22 mouse cellular contexts compared by ENCODE assay signal in genomic region chr5:125352781-125353294, GRCm38 (mm10). TPM values are rescaled to one million over a fixed set of nuclear protein-coding genes. Genes with fewer than 3 reads are reported as not detected.
DNase-seq lines count a peak whose midpoint lies in the region; ATAC-seq and TF ChIP-seq lines count a peak whose summit lies in the region.
"Had no signal": no experiment of that assay in that cellular context is flagged by ENCODE, and none has a peak within 500 bp of the region (broad histone marks: within the 10 kb centered on the region; RNA-seq: fewer than 3 reads in every experiment).

No protein-coding gene starts in this region.

- peaks cover 2% of the 10 kb centered on the region for H3K4me1 ChIP-seq in heart, adult 2 months (ENCODE audit: control insufficient read depth, insufficient read depth, low read length)
- peaks cover 0 to 6% of the 10 kb centered on the region in 2 experiments; a peak in 1 of 4 replicates for H3K4me1 ChIP-seq in liver, embryonic 14.5 days (replicated peaks; ENCODE audit: control insufficient read depth in 2 of 2, insufficient read depth in 2 of 2, low read length in 1 of 2)
- H3K4me1 ChIP-seq in CH12.LX (ENCODE audit: control insufficient read depth in 1 of 2, insufficient read depth in 2 of 2) = peaks cover 7 to 60% of the 10 kb centered on the region in 2 experiments

- DNase-seq in heart, adult 2 months = no peak
- DNase-seq in heart, postnatal 4 days = no peak
- no peak for DNase-seq in liver, embryonic 14.5 days (ENCODE audit: low read depth in 3 of 3, low spot score in 3 of 3)
- DNase-seq in liver = no peak
- no peak for DNase-seq in CH12.LX (ENCODE audit: extremely low read depth)
- no peak for DNase-seq in brain, embryonic 14.5 days (ENCODE audit: low read depth)
- no peak for DNase-seq in heart, adult 9 months (ENCODE audit: low spot score in 2 of 2)
- DNase-seq: adrenal gland, postnatal 10 days; cerebellum, adult 8-10 months; heart, adult 11 months; heart, postnatal 36 days; kidney, adult 9 months; kidney, postnatal 4 days; lung, adult 18-20 months; thymus, postnatal 25 days had no signal

- no peak overlapping the region for H3K4me3 ChIP-seq in heart, adult 2 months
- H3K4me3 ChIP-seq in liver, embryonic 14.5 days (ENCODE audit: insufficient read depth in 1 of 2, low read depth in 2 of 2, low read length in 2 of 2) = no peak overlapping the region
- H3K4me3 ChIP-seq in CH12.LX (replicated peaks in 1 of 3; ENCODE audit: low read depth in 2 of 3, low read length in 2 of 3, poor library complexity in 1 of 3) = no peak overlapping the region
- H3K4me3 ChIP-seq: forebrain, embryonic 10.5 days; limb, embryonic 12.5 days; midbrain, embryonic 10.5 days had no signal

- H3K9ac ChIP-seq in heart, adult 2 months (ENCODE audit: low read depth, low read length) = no peak overlapping the region
- no peak overlapping the region for H3K9ac ChIP-seq in liver, embryonic 14.5 days (replicated peaks)
- H3K9ac ChIP-seq in CH12.LX (ENCODE audit: insufficient read depth, low read depth) = no peak overlapping the region
- H3K9ac ChIP-seq: limb, embryonic 12.5 days had no signal

- no peaks in the 10 kb centered on the region for H3K36me3 ChIP-seq in heart, adult 2 months (ENCODE audit: control insufficient read depth, insufficient read depth, low read length)
- H3K36me3 ChIP-seq in liver, embryonic 14.5 days (replicated peaks; ENCODE audit: control insufficient read depth, insufficient read depth, low read depth) = no peaks in the 10 kb centered on the region
- H3K36me3 ChIP-seq in CH12.LX (replicated peaks in 1 of 2; ENCODE audit: control insufficient read depth in 1 of 2, insufficient read depth in 1 of 2, low read length in 1 of 2) = no peaks in the 10 kb centered on the region
- H3K36me3 ChIP-seq: forebrain, embryonic 10.5 days; limb, embryonic 12.5 days; midbrain, embryonic 10.5 days had no signal

- no peak for TF ChIP-seq RAD21 in CH12.LX (IDR thresholded peaks at IDR 0.05; ENCODE audit: low read depth, low read length)

- dilution Hi-C loops in CH12.LX (cut with MboI; ENCODE audit: extremely low pct_ligation_motif_present, extremely low pct_unique_long_range_greater_than_20kb, low sequenced_read_pairs) = no loop called here

- TF ChIP-seq POLR2A in heart, adult 2 months (IDR thresholded peaks at IDR 0.05; ENCODE audit: insufficient read depth, low read depth, low read length) = no peak
- no peak for TF ChIP-seq POLR2A in CH12.LX (IDR thresholded peaks at IDR 0.05; ENCODE audit: low read depth, low read length)
- TF ChIP-seq POLR2A in brain, embryonic 14.5 days (IDR thresholded peaks at IDR 0.05; ENCODE audit: borderline replicate concordance, extremely low read depth, insufficient read depth, insufficient read length, poor library complexity, severe bottlenecking) = no peak

- no peaks in the 10 kb centered on the region for H3K79me2 ChIP-seq in heart, adult 2 months (replicated peaks; ENCODE audit: control insufficient read depth, insufficient read depth, low read length)
- H3K79me2 ChIP-seq in CH12.LX (replicated peaks; ENCODE audit: control insufficient read depth, extremely low read depth, insufficient read depth, poor library complexity, severe bottlenecking) = no peaks in the 10 kb centered on the region

- in situ Hi-C loops in CH12.LX (cut with MboI; ENCODE audit: low pct_ligation_motif_present, low pct_unique_long_range_greater_than_20kb, low sequenced_read_pairs) = no loop called here

- no peaks in the 10 kb centered on the region for H3K27me3 ChIP-seq in heart, adult 2 months (ENCODE audit: control insufficient read depth, insufficient read depth, low read length)
- H3K27me3 ChIP-seq in liver, embryonic 14.5 days (ENCODE audit: control insufficient read depth, insufficient read depth, low read length) = no peaks in the 10 kb centered on the region
- no peaks in the 10 kb centered on the region for H3K27me3 ChIP-seq in CH12.LX (replicated peaks)
- H3K27me3 ChIP-seq: limb, embryonic 12.5 days had no signal

- H3K27ac ChIP-seq in heart, adult 2 months = no peak overlapping the region
- no peak overlapping the region for H3K27ac ChIP-seq in liver, embryonic 14.5 days
- no peak overlapping the region for H3K27ac ChIP-seq in CH12.LX (ENCODE audit: insufficient read depth, low read depth)
- H3K27ac ChIP-seq: forebrain, embryonic 10.5 days; limb, embryonic 12.5 days; midbrain, embryonic 10.5 days had no signal

- intact Hi-C loops in heart, adult 2 months (cut with DNase I) = no loop called here

- WGBS in heart, adult 2 months = 97% methylated on average over 5 of the region's 5 CpGs
- WGBS in liver, embryonic 14.5 days (ENCODE audit: insufficient replicate concordance) = 72% methylated on average over 5 of the region's 5 CpGs

- H3K9me3 ChIP-seq in liver, embryonic 14.5 days (ENCODE audit: control insufficient read depth, low read length) = no peaks in the 10 kb centered on the region
- peaks cover 10% of the 10 kb centered on the region for H3K9me3 ChIP-seq in CH12.LX (replicated peaks; ENCODE audit: low read length)
- H3K9me3 ChIP-seq: midbrain, embryonic 10.5 days had no signal

- peak; percentile 13; the same call in 1 of the 2 replicates for TF ChIP-seq CTCF in heart, adult 2 months (IDR thresholded peaks at IDR 0.05)
- peak; percentile 62 for TF ChIP-seq CTCF in liver, embryonic 14.5 days (IDR thresholded peaks at IDR 0.05; ENCODE audit: low read depth)
- no peak; a peak in 2 of 4 replicates for TF ChIP-seq CTCF in CH12.LX (conservative IDR thresholded peaks at IDR 0.05 in 1 of 2, IDR thresholded peaks at IDR 0.05 in 1 of 2; ENCODE audit: low read depth in 2 of 2, low read length in 2 of 2)
- TF ChIP-seq CTCF in brain, embryonic 14.5 days (IDR thresholded peaks at IDR 0.05; ENCODE audit: borderline replicate concordance, extremely low read depth, insufficient read depth, insufficient read length) = peak; percentile 24; the same call in 1 of the 2 replicates

- no peak for TF ChIP-seq EP300 in heart, adult 2 months (IDR thresholded peaks at IDR 0.05; ENCODE audit: insufficient read depth, low read depth, low read length)
- no peak for TF ChIP-seq EP300 in liver, embryonic 14.5 days (IDR thresholded peaks at IDR 0.05; ENCODE audit: low read depth)
- TF ChIP-seq EP300 in CH12.LX (IDR thresholded peaks at IDR 0.05; ENCODE audit: low read length) = no peak

- no peak for ATAC-seq in liver, embryonic 14.5 days (ENCODE audit: insufficient read depth)
- ATAC-seq: hindbrain, embryonic 16.5 days had no signal

- H3K4me2 ChIP-seq in liver, embryonic 14.5 days (ENCODE audit: low read depth) = no peak overlapping the region
- H3K4me2 ChIP-seq in CH12.LX (ENCODE audit: insufficient read depth, low read depth, poor library complexity, severe bottlenecking) = no peak overlapping the region
- H3K4me2 ChIP-seq: limb, embryonic 12.5 days had no signal

TF ChIP-seq in CH12.LX, 34 proteins besides CTCF, POLR2A, EP300 and RAD21:
- TF ChIP-seq ZKSCAN1 (IDR thresholded peaks at IDR 0.05; ENCODE audit: borderline replicate concordance, low read depth, low read length) (no peak), TBP (conservative IDR thresholded peaks at IDR 0.05; ENCODE audit: low read depth, low read length) (no peak), BHLHE40 (IDR thresholded peaks at IDR 0.05; ENCODE audit: low read depth, low read length) (peak; percentile 49), SMC3 (IDR thresholded peaks at IDR 0.05; ENCODE audit: low read depth, low read length) (no peak), E2F4 (IDR thresholded peaks at IDR 0.05; ENCODE audit: insufficient replicate concordance, low read depth, low read length) (no peak)

RNA-seq across cellular contexts. Expression of gene Scarb1, which starts 11.9 kb away (rescaled TPM):
- total RNA-seq in heart, adult 2 months (2021) = 10 to 100 TPM; 23.6 to 27.8 TPM
- polyA plus RNA-seq in heart, adult 2 months (2012; rRNA removed) = 55.5 and 77.5 TPM in 2 replicates
- total RNA-seq in heart, postnatal 4 days (2021) = 10 to 100 TPM; 65.7 to 67.0 TPM
- polyA plus RNA-seq in liver, embryonic 14.5 days (2012; rRNA removed) = 50.1 and 54.1 TPM in 2 replicates
- 41.6 and 50.6 TPM in 2 replicates for polyA plus RNA-seq in liver, embryonic 14.5 days (2014; fragmentation: Nextera tagmentation; extraction: Ambion mirVana)
- 11.6 and 12.3 TPM in 2 replicates for total RNA-seq in CH12.LX (2012; rRNA removed)
- 16.3 and 20.0 TPM in 2 replicates for total RNA-seq in CH12.LX (2014; rRNA removed)
- 24.6 and 24.7 TPM in 2 replicates for polyA plus RNA-seq in CH12.LX (2012; ENCODE audit: insufficient read length, low read depth)
- 43.1 and 45.0 TPM in 2 replicates for polyA plus RNA-seq in brain, embryonic 14.5 days (2012; rRNA removed)

RNA-seq across cellular contexts. Expression of gene Gm10382, which starts 36.3 kb away (rescaled TPM):
- under 1 TPM in 1 of 2 experiments, not detected in 1; 0.21 TPM for total RNA-seq in heart, adult 2 months (2021)
- polyA plus RNA-seq in heart, adult 2 months (2012; rRNA removed) = 0.12 and 0.23 TPM in 2 replicates
- under 1 TPM; 0.21 to 0.29 TPM for total RNA-seq in heart, postnatal 4 days (2021)
- 0.05 and 0.10 TPM in 2 replicates for polyA plus RNA-seq in liver, embryonic 14.5 days (2012; rRNA removed)
- polyA plus RNA-seq in liver, embryonic 14.5 days (2014; fragmentation: Nextera tagmentation; extraction: Ambion mirVana) = not detected in 2 replicates
- total RNA-seq in CH12.LX (2012; rRNA removed) (0.59 and 0.80 TPM in 2 replicates), CH12.LX (2014; rRNA removed) (not detected in 2 replicates)
- 0.87 and 1.1 TPM in 2 replicates for polyA plus RNA-seq in CH12.LX (2012; ENCODE audit: insufficient read length, low read depth)
- 0.34 and 0.58 TPM in 2 replicates for polyA plus RNA-seq in brain, embryonic 14.5 days (2012; rRNA removed)
- total RNA-seq: heart, postnatal 36 days; monocyte, adult 5-6 weeks had no signal
- polyA plus RNA-seq: macrophage; neural tube, embryonic 11.5 days had no signal

RNA-seq across cellular contexts. Expression of gene Ubc, which starts 37.2 kb away (rescaled TPM):
- 1,000 to 10,000 TPM in 1 of 2 experiments, 100 to 1,000 TPM in 1; 894 to 1,473 TPM for total RNA-seq in heart, adult 2 months (2021)
- 664 and 1,033 TPM in 2 replicates for polyA plus RNA-seq in heart, adult 2 months (2012; rRNA removed)
- total RNA-seq in heart, postnatal 4 days (2021) = 100 to 1,000 TPM; 781 to 834 TPM
- polyA plus RNA-seq in liver, embryonic 14.5 days (2012; rRNA removed) = 155 and 221 TPM in 2 replicates
- polyA plus RNA-seq in liver, embryonic 14.5 days (2014; fragmentation: Nextera tagmentation; extraction: Ambion mirVana) = 313 and 374 TPM in 2 replicates
- total RNA-seq in CH12.LX (2012; rRNA removed) (466 and 486 TPM in 2 replicates), CH12.LX (2014; rRNA removed) (650 and 656 TPM in 2 replicates)
- polyA plus RNA-seq in CH12.LX (2012; ENCODE audit: insufficient read length, low read depth) = 687 and 803 TPM in 2 replicates
- polyA plus RNA-seq in brain, embryonic 14.5 days (2012; rRNA removed) = 784 and 896 TPM in 2 replicates

Comparison
In these comparisons a context has a peak if more than half of its experiments do, and no peak if none do; other contexts are left out.
1. CTCF ChIP-seq: peak in heart, adult 2 months (single experiment), liver, embryonic 14.5 days (single experiment) and brain, embryonic 14.5 days (single experiment); none in CH12.LX (0 of 2).